Mouse (Mus musculus) MEL (cell line): ENCODE data around the gene Wdr93. TPM values are rescaled to one million over a fixed set of nuclear protein-coding genes. Genes with fewer than 3 reads are reported as not detected.
A peak's percentile ranks its signal among the peaks of the same experiment; 100 is the strongest.

Experiments used
- DNase-seq: peaks from one replicate; pipeline ENCODE4 v3.0.0; 2011; ENCODE audit warnings: low read depth, low spot score
- H3K27ac ChIP-seq: 2 replicates; pipeline ENCODE4 v1.5.1; 2012; ENCODE audit warnings: low read depth, mild to moderate bottlenecking, control low read depth, low read length, moderate library complexity; ENCODE audit not compliant: control insufficient read depth
- H3K27me3 ChIP-seq, 2 experiments: fragments of 150-350 bp in 1 of 2; sonication (generic) in 1 of 2; 2 replicates each; pipeline ENCODE4 v1.6.1; 2012; ENCODE audit warnings: low read length in 2 of 2, mild to moderate bottlenecking in 2 of 2, improper control_type of control experiment in 1 of 2, moderate library complexity in 1 of 2; ENCODE audit not compliant: insufficient read depth in 2 of 2, control insufficient read depth in 1 of 2
- H3K36me3 ChIP-seq, 2 experiments: 2 replicates each; pipeline ENCODE4 v1.6.1; 2012 to 2014; ENCODE audit warnings: low read length in 2 of 2, improper control_type of control experiment in 1 of 2, inconsistent platforms in 1 of 2, mild to moderate bottlenecking in 1 of 2; ENCODE audit not compliant: insufficient read depth in 2 of 2, control insufficient read depth in 1 of 2
- H3K4me1 ChIP-seq, 2 experiments: fragments of 150-350 bp in 1 of 2; sonication (generic) in 1 of 2; 2 replicates each; pipeline ENCODE4 v1.6.1; 2012; ENCODE audit warnings: low read length in 2 of 2, improper control_type of control experiment in 1 of 2, mild to moderate bottlenecking in 1 of 2; ENCODE audit not compliant: insufficient read depth in 2 of 2, control insufficient read depth in 1 of 2
- H3K4me3 ChIP-seq, 2 experiments: fragments of 150-350 bp in 1 of 2; sonication (generic) in 1 of 2; 2 replicates each; pipeline ENCODE4 v1.5.1; 2012; ENCODE audit warnings: low read depth in 2 of 2, low read length in 2 of 2, mild to moderate bottlenecking in 2 of 2, moderate library complexity in 2 of 2, control low read depth in 1 of 2, improper control_type of control experiment in 1 of 2; ENCODE audit not compliant: control insufficient read depth in 1 of 2, insufficient read depth in 1 of 2
- H3K79me2 ChIP-seq: 2 replicates; pipeline ENCODE4 v1.6.1; 2012; ENCODE audit warnings: mild to moderate bottlenecking, low read length, moderate library complexity; ENCODE audit not compliant: control insufficient read depth, poor library complexity, insufficient read depth
- H3K9ac ChIP-seq: 2 replicates; pipeline ENCODE4 v1.6.1; 2012; ENCODE audit warnings: low read depth, mild to moderate bottlenecking, control low read depth, low read length, moderate library complexity; ENCODE audit not compliant: control insufficient read depth, poor library complexity, severe bottlenecking
- H3K9me3 ChIP-seq: fragments of 150-350 bp; sonication (generic); replicated peaks from 2 replicates; pipeline ENCODE4 v1.6.1; 2012; ENCODE audit warnings: mild to moderate bottlenecking, low read length, improper control_type of control experiment, moderate library complexity; ENCODE audit not compliant: insufficient read depth
- BHLHE40 ChIP-seq: IDR thresholded peaks from 2 replicates; pipeline ENCODE4 v1.6.1; 2012; ENCODE audit warnings: low read depth, mild to moderate bottlenecking, inconsistent platforms, low read length, improper control_type of control experiment, borderline replicate concordance
- CHD1 ChIP-seq: IDR thresholded peaks from 2 replicates; pipeline ENCODE4 v1.6.1; 2012; ENCODE audit warnings: low read depth, mild to moderate bottlenecking, inconsistent platforms, low read length, improper control_type of control experiment
- CHD2 ChIP-seq: IDR thresholded peaks from 2 replicates; pipeline ENCODE4 v1.6.1; 2011; ENCODE audit warnings: low read length, improper control_type of control experiment
- E2F4 ChIP-seq: IDR thresholded peaks from 2 replicates; pipeline ENCODE4 v1.6.1; 2011; ENCODE audit warnings: low read depth, low read length, improper control_type of control experiment, borderline replicate concordance
- ELF1 ChIP-seq: IDR thresholded peaks from 2 replicates; pipeline ENCODE4 v1.6.1; 2014; ENCODE audit warnings: low read depth, mild to moderate bottlenecking, inconsistent platforms, low read length, improper control_type of control experiment, moderate library complexity
- EP300 ChIP-seq, 2 experiments: IDR thresholded peaks; 2 replicates each; pipeline ENCODE4 v1.6.1; 2011; ENCODE audit warnings: improper control_type of control experiment in 2 of 2, low read length in 2 of 2, low read depth in 1 of 2, mild to moderate bottlenecking in 1 of 2
- ETS1 ChIP-seq: IDR thresholded peaks from 2 replicates; pipeline ENCODE4 v1.6.1; 2012; ENCODE audit warnings: low read depth, mild to moderate bottlenecking, inconsistent platforms, low read length, improper control_type of control experiment, moderate library complexity
- GABPA ChIP-seq: IDR thresholded peaks from 2 replicates; pipeline ENCODE4 v1.6.1; 2012; ENCODE audit warnings: low read depth, mild to moderate bottlenecking, inconsistent platforms, low read length, improper control_type of control experiment, moderate library complexity
- GATA1 ChIP-seq: IDR thresholded peaks from 2 replicates; pipeline ENCODE4 v1.6.1; 2011; ENCODE audit warnings: low read depth, low read length, improper control_type of control experiment
- HCFC1 ChIP-seq: IDR thresholded peaks from 2 replicates; pipeline ENCODE4 v1.6.1; 2012; ENCODE audit warnings: low read depth, mild to moderate bottlenecking, inconsistent platforms, low read length, improper control_type of control experiment, moderate library complexity
- MAX ChIP-seq: IDR thresholded peaks from 2 replicates; pipeline ENCODE4 v1.6.1; 2011; ENCODE audit warnings: low read length, improper control_type of control experiment
- MXI1 ChIP-seq: IDR thresholded peaks from 2 replicates; pipeline ENCODE4 v1.6.1; 2011; ENCODE audit warnings: mild to moderate bottlenecking, low read depth, low read length, improper control_type of control experiment
- MYB ChIP-seq: IDR thresholded peaks from 2 replicates; pipeline ENCODE4 v1.6.1; 2011; ENCODE audit warnings: mild to moderate bottlenecking, low read depth, low read length, improper control_type of control experiment
- MYC ChIP-seq: IDR thresholded peaks from 2 replicates; pipeline ENCODE4 v1.6.1; 2011; ENCODE audit warnings: low read depth, mild to moderate bottlenecking, low read length, improper control_type of control experiment, moderate library complexity
- NELFE ChIP-seq: IDR thresholded peaks from 2 replicates; pipeline ENCODE4 v1.6.1; 2011; ENCODE audit warnings: low read depth, low read length, improper control_type of control experiment
- NRF1 ChIP-seq: IDR thresholded peaks from 2 replicates; pipeline ENCODE4 v1.6.1; 2014; ENCODE audit warnings: low read depth, mild to moderate bottlenecking, inconsistent platforms, low read length, improper control_type of control experiment, moderate library complexity; ENCODE audit not compliant: poor library complexity, insufficient read depth, severe bottlenecking
- POLR2A ChIP-seq, 2 experiments: IDR thresholded peaks; 2 replicates each; pipeline ENCODE4 v1.6.1; 2011 to 2012; ENCODE audit warnings: low read length in 2 of 2, mild to moderate bottlenecking in 2 of 2, control low read depth in 1 of 2, improper control_type of control experiment in 1 of 2, low read depth in 1 of 2, moderate library complexity in 1 of 2; ENCODE audit not compliant: control insufficient read depth in 1 of 2, insufficient read depth in 1 of 2, poor library complexity in 1 of 2
- RCOR1 ChIP-seq: IDR thresholded peaks from 2 replicates; pipeline ENCODE4 v1.6.1; 2012; ENCODE audit warnings: low read depth, mild to moderate bottlenecking, inconsistent platforms, low read length, improper control_type of control experiment
- USF1 ChIP-seq: IDR thresholded peaks from 2 replicates; pipeline ENCODE4 v1.6.1; 2014; ENCODE audit warnings: low read depth, mild to moderate bottlenecking, inconsistent platforms, low read length, improper control_type of control experiment, moderate library complexity
- polyA plus RNA-seq, 2 experiments: library from polyadenylated mRNA; stranded (reverse) in 1 of 2; unstranded in 1 of 2; fragments of >175 nt in 1 of 2; fragments of >200 nt in 1 of 2; gene quantifications; 2 replicates each; pipeline versions ENCODE4 v1.2.1 to v1.2.4; 2012; ENCODE audit warnings: low replicate concordance in 2 of 2, low read depth in 1 of 2; ENCODE audit not compliant: insufficient read length in 2 of 2, insufficient read depth in 1 of 2, missing spikeins in 1 of 2
- total RNA-seq: library from RNA; depleted of rRNA; stranded (reverse); fragments of 300-350 nt; gene quantifications from 2 replicates; pipeline ENCODE4 v1.2.3, GENCODE M21; 2012

Gene Wdr93
- total and polyA plus RNA-seq, 3 experiments: 0.23 to 0.40 TPM; not detected in 1

DNA sequence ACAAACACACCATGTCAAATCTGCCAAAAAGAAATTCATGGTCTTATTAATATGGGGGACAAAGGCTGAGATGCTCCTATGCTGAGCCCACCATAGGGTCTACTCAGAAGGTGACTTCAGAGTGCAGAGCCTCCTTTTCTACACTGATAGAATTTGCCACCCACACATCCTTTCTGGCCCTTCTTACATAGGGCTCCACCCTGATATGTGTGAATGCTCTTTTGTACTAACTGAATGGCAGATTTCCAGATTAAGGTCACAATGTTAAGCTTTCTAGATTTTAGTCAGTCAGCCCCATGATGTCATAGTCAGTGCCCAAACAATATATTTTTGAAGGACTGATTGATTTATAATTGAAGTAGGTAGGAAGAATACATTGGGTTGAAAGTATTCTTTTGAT lies 16.8 kb downstream of the Wdr93 start:
- H3K4me1 ChIP-seq: peaks cover 11 to 20% of the 10 kb centered on the region in 2 experiments
- H3K27me3 ChIP-seq: no peaks in the 10 kb centered on the region
- peak; percentile 43 for DNase-seq
- H3K36me3 ChIP-seq: peaks cover 0 to 24% of the 10 kb centered on the region in 2 experiments; a peak in 2 of 4 replicates
- 0 out of 2 replicates have a peak, but pooled peaks have one; percentile 23 for TF ChIP-seq GATA1
- TF ChIP-seq E2F4: no peak
- peak; percentile 43 to 51; a peak in 2 of 4 replicates for TF ChIP-seq EP300 (IDR thresholded peaks at IDR 0.05; ENCODE audit: low read depth in 1 of 2, low read length in 2 of 2)
- TF ChIP-seq MXI1: no peak
- no peak overlapping the region for H3K9ac ChIP-seq
- 0 out of 2 replicates have a peak overlapping the region, but pooled peaks have one; percentile 1 for H3K27ac ChIP-seq
- H3K4me3 ChIP-seq: no peak overlapping the region
- H3K79me2 ChIP-seq: no peaks in the 10 kb centered on the region
- H3K9me3 ChIP-seq: no peaks in the 10 kb centered on the region

DNA sequence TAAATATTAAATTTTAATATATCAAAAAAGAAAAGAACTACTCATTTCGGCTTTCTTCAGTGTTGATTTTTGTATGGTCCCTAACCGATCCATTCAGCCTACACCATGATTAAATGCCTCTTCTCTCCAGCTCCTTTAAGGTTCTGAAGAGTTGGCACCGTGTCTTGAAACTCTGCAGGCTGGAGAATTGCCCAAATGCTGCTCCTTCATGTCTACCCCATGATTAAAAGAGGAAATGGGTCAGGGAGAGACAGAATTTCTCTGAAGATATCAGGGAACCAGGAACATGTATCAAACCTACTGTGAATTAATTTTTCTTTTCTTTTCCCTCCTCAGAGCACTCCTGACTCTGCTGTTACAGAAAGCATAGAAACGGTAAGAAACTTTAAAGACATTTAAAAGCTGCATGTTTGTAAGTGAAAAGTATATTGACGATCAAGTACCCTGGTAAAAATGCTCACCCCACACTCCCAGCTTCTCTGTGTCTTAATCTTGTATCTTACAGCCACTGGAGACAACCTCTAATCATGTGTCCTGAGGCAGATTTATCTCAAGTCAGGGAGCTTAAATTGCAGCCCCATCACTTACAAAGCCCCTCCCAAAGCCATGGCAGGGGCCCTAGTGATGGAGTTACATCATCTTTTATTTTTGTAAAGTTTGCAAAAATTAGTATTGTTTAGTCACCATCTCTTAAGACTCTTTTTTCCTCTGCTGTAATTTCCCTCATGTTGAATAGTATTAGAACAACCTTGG lies 18.3 kb downstream of the Wdr93 start:
- peak overlapping the region; percentile 68 for H3K27ac ChIP-seq
- peak overlapping the region; percentile 28 for H3K9ac ChIP-seq
- no peak overlapping the region for H3K4me3 ChIP-seq
- no peaks in the 10 kb centered on the region for H3K9me3 ChIP-seq
- peaks cover 0 to 24% of the 10 kb centered on the region in 2 experiments; a peak in 2 of 4 replicates for H3K36me3 ChIP-seq
- DNase-seq: peak; percentile 81
- peaks cover 11 to 23% of the 10 kb centered on the region in 2 experiments for H3K4me1 ChIP-seq
- H3K79me2 ChIP-seq: no peaks in the 10 kb centered on the region
- TF ChIP-seq GABPA: no peak
- TF ChIP-seq POLR2A (IDR thresholded peaks at IDR 0.05; ENCODE audit: control insufficient read depth in 1 of 2, insufficient read depth in 1 of 2, low read depth in 1 of 2, low read length in 2 of 2, poor library complexity in 1 of 2): no peak
- TF ChIP-seq GATA1: 0 out of 2 replicates have a peak, but pooled peaks have one; percentile 13
- 0 out of 2 replicates have a peak, but pooled peaks have one; percentile 6 for TF ChIP-seq USF1
- no peak for TF ChIP-seq MYC
- TF ChIP-seq NRF1: no peak
- TF ChIP-seq ETS1: peak; percentile 58
- TF ChIP-seq EP300 (IDR thresholded peaks at IDR 0.05; ENCODE audit: low read depth in 1 of 2, low read length in 2 of 2): peak in 1 of 2 experiments; percentile 61; a peak in 3 of 4 replicates
- no peaks in the 10 kb centered on the region for H3K27me3 ChIP-seq

DNA sequence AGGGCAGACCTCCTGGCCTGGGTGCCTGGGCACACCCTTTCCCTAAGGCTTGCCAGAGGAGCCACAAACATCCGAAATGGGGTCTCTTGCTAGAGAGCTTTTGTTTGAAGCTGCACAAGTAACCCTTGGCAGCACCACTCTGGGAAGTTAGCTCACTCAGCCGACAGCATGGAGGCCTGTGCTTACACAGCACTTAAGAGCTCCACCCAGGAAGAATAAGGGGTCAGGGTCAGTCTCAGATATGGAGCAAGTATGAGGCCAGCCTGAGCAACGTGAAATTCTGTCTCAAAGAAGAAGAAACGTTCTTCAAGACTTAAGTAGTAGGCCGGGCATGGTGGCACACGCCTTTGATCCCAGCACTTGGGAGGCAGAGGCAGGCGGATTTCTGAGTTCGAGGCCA lies 19.1 kb downstream of the Wdr93 start:
- H3K79me2 ChIP-seq: no peaks in the 10 kb centered on the region
- no peak overlapping the region for H3K4me3 ChIP-seq
- H3K36me3 ChIP-seq: peaks cover 0 to 24% of the 10 kb centered on the region in 2 experiments; a peak in 2 of 4 replicates
- no peaks in the 10 kb centered on the region for H3K9me3 ChIP-seq
- peaks cover 11 to 23% of the 10 kb centered on the region in 2 experiments for H3K4me1 ChIP-seq
- H3K27me3 ChIP-seq: no peaks in the 10 kb centered on the region
- TF ChIP-seq MAX (no peak), CHD2 (no peak), ELF1 (no peak), GABPA (no peak), GATA1 (no peak), BHLHE40 (no peak), MYC (no peak), CHD1 (no peak), HCFC1 (no peak), NELFE (no peak), RCOR1 (no peak), MYB (no peak)
- H3K9ac ChIP-seq: no peak overlapping the region
- DNase-seq: no peak
- peak overlapping the region; percentile 68 for H3K27ac ChIP-seq
